Mouse (Mus musculus) large intestine, adult 2 months (tissue): ENCODE measurements around the gene Irf2bp2. TPM values are rescaled to one million over a fixed set of nuclear protein-coding genes. Genes with fewer than 3 reads are reported as not detected.
"Not testable (repeated sequence)": the region's sequence is repeated elsewhere in the genome, so short reads cannot be mapped to it uniquely, and the experiment has no call there.

Experiments
- DNase-seq: peaks from one replicate; pipeline ENCODE4 v3.0.0-alpha.2; 2012; ENCODE audit warnings: low read depth, low spot score
- WGBS: fragments of 180-500 bp; shearing (Covaris S2); methylation state at CpG from one replicate; pipeline ENCODE4 v1.1.7; 2018; 5-methylcytosine and 5-hydroxymethylcytosine counted together
- polyA plus RNA-seq: library from polyadenylated mRNA; depleted of rRNA; stranded (reverse); fragments of >200 nt; gene quantifications from 2 replicates; pipeline ENCODE4 v1.2.3, GENCODE M21; 2012

The Irf2bp2 gene
- polyA plus RNA-seq, 1 experiment, result 30.9 TPM

- DNase-seq, result no peak
- WGBS, result 59% methylated on average over 11 of the region's 11 CpGs
These were observed 15.9 kb upstream of the Irf2bp2 start for GRCm38 (mm10) chr8:126609556-126610263.

GRCm38 (mm10) chr8:126603241-126603947, 9.6 kb upstream of the Irf2bp2 start:
- WGBS, result 74% methylated on average over 8 of the region's 8 CpGs
- DNase-seq, result no peak

GRCm38 (mm10) chr8:126602641-126603040, 8.9 kb upstream of the Irf2bp2 start:
- 81% methylated on average over 8 of the region's 8 CpGs for WGBS
- DNase-seq, result no peak

- 57% methylated on average over 5 of the region's 5 CpGs for WGBS
- DNase-seq, result no peak
These were observed 7.5 kb upstream of the Irf2bp2 start for GRCm38 (mm10) chr8:126601325-126601724.

- 16% methylated on average over 7 of the region's 7 CpGs for WGBS
- DNase-seq, result no peak
These were observed 7.0 kb upstream of the Irf2bp2 start for GRCm38 (mm10) chr8:126600816-126601243.

GRCm38 (mm10) chr8:126600388-126600787, 6.6 kb upstream of the Irf2bp2 start:
- 83% methylated on average over 6 of the region's 6 CpGs for WGBS

GRCm38 (mm10) chr8:126599297-126599696, 5.5 kb upstream of the Irf2bp2 start:
- DNase-seq, result no peak
- 91% methylated on average over 4 of the region's 4 CpGs for WGBS

More at GRCm38 (mm10) chr8:126600388-126600787, 6.6 kb upstream of the Irf2bp2 start:
- not testable (repeated sequence) for DNase-seq

GRCm38 (mm10) chr8:126598218-126598617, 4.4 kb upstream of the Irf2bp2 start:
- DNase-seq, result no peak
- WGBS, result 72% methylated on average over 12 of the region's 12 CpGs

GRCm38 (mm10) chr8:126596721-126597120, 2.9 kb upstream of the Irf2bp2 start:
- 72% methylated on average over 5 of the region's 5 CpGs for WGBS
- no peak for DNase-seq

GRCm38 (mm10) chr8:126596097-126596634, 2.4 kb upstream of the Irf2bp2 start:
- WGBS, result under 1% methylated on average over 12 of the region's 12 CpGs
- DNase-seq, result no peak

- 3% methylated on average over 16 of the region's 16 CpGs for WGBS
- DNase-seq, result no peak
These were observed 1.6 kb upstream of the Irf2bp2 start for GRCm38 (mm10) chr8:126595204-126596061.

GRCm38 (mm10) chr8:126594481-126595000, 755 bp upstream of the Irf2bp2 start:
- DNase-seq, result no peak

GRCm38 (mm10) chr8:126592771-126593571, 815 bp downstream of the Irf2bp2 start:
- no peak for DNase-seq
- 4% methylated on average over 113 of the region's 113 CpGs for WGBS

More at GRCm38 (mm10) chr8:126594481-126595000, 755 bp upstream of the Irf2bp2 start:
- under 1% methylated on average over 48 of the region's 48 CpGs for WGBS

GRCm38 (mm10) chr8:126592381-126592770, 1.4 kb downstream of the Irf2bp2 start:
- DNase-seq, result no peak
- under 1% methylated on average over 45 of the region's 45 CpGs for WGBS

- 0% methylated on average over 9 of the region's 9 CpGs for WGBS
- DNase-seq, result no peak
These were observed 1.9 kb downstream of the Irf2bp2 start for GRCm38 (mm10) chr8:126591821-126592268.

- no peak for DNase-seq
- WGBS, result under 1% methylated on average over 20 of the region's 20 CpGs
These were observed 2.5 kb downstream of the Irf2bp2 start for GRCm38 (mm10) chr8:126591141-126591820.

GRCm38 (mm10) chr8:126590599-126590998, 3.2 kb downstream of the Irf2bp2 start:
- WGBS, result 2% methylated on average over 4 of the region's 4 CpGs
- DNase-seq, result no peak

GRCm38 (mm10) chr8:126590024-126590529, 3.7 kb downstream of the Irf2bp2 start:
- WGBS, result under 1% methylated on average over 14 of the region's 14 CpGs
- DNase-seq, result no peak
